Mouse (Mus musculus) intestine, postnatal 0 days (tissue): Measurements from ENCODE around the gene Gapdhs. TPM values are rescaled to one million over a fixed set of nuclear protein-coding genes. Genes with fewer than 3 reads are reported as not detected.

Experiments
- ATAC-seq: fragments of 200-750 bp; cut with Nextera tagmentation; 2 replicates; pipeline ENCODE4 v1.8.0; 2017; ENCODE audit warnings: mild to moderate bottlenecking, moderate TSS enrichment, moderate library complexity
- H3K27ac ChIP-seq: fragments of 300-500 bp; sonication (generic); 2 replicates; pipeline ENCODE4 v1.5.1; 2014; ENCODE audit warnings: mild to moderate bottlenecking, low read depth, low read length, moderate library complexity
- H3K27me3 ChIP-seq: fragments of 300-500 bp; sonication (generic); replicated peaks from 2 replicates; pipeline ENCODE4 v1.6.1; 2014; ENCODE audit warnings: low read length, mixed read lengths; ENCODE audit not compliant: control insufficient read depth, insufficient read depth
- H3K36me3 ChIP-seq: fragments of 300-500 bp; sonication (generic); 2 replicates; pipeline ENCODE4 v1.6.1; 2014; ENCODE audit warnings: mild to moderate bottlenecking, moderate library complexity; ENCODE audit not compliant: control insufficient read depth, insufficient read depth
- H3K4me1 ChIP-seq: fragments of 300-500 bp; sonication (generic); replicated peaks from 2 replicates; pipeline ENCODE4 v1.6.1; 2014; ENCODE audit warnings: antibody characterized with exemption, low read length, mixed read lengths; ENCODE audit not compliant: control insufficient read depth, insufficient read depth
- H3K4me2 ChIP-seq: fragments of 300-500 bp; sonication (generic); replicated peaks from 2 replicates; pipeline ENCODE4 v1.6.1; 2014; ENCODE audit warnings: low read depth, mild to moderate bottlenecking, moderate library complexity
- H3K4me3 ChIP-seq: fragments of 300-500 bp; sonication (generic); 2 replicates; pipeline ENCODE4 v1.5.1; 2014; ENCODE audit warnings: low read depth, low read length
- H3K9ac ChIP-seq: fragments of 300-500 bp; sonication (generic); 2 replicates; pipeline ENCODE4 v1.6.1; 2014; ENCODE audit warnings: mild to moderate bottlenecking, low read depth, low read length
- H3K9me3 ChIP-seq: fragments of 300-500 bp; sonication (generic); 2 replicates; pipeline ENCODE4 v1.6.1; 2016; ENCODE audit warnings: mixed run types; ENCODE audit not compliant: control insufficient read depth
- CTCF ChIP-seq: sonication (generic); IDR thresholded peaks from 2 replicates; pipeline ENCODE4 v1.5.1; 2016; ENCODE audit warnings: low read depth, mild to moderate bottlenecking, control low read depth, antibody characterized with exemption, moderate library complexity
- WGBS: fragments of 180-500 bp; shearing (Covaris S2); extraction: QIAGEN DNeasy Blood & Tissue Kit; methylation state at CpG from one replicate; pipeline ENCODE4 v1.1.7; 2014; 5-methylcytosine and 5-hydroxymethylcytosine counted together
- polyA plus RNA-seq: library from polyadenylated mRNA; unstranded; fragments of >200 nt; fragmentation: Nextera tagmentation; extraction: Ambion mirVana; gene quantifications from 2 replicates; pipeline ENCODE4 v1.2.1, GENCODE M21; 2015

Gapdhs gene
- polyA plus RNA-seq, 1 experiment from 2014 or later: not detected

DNA sequence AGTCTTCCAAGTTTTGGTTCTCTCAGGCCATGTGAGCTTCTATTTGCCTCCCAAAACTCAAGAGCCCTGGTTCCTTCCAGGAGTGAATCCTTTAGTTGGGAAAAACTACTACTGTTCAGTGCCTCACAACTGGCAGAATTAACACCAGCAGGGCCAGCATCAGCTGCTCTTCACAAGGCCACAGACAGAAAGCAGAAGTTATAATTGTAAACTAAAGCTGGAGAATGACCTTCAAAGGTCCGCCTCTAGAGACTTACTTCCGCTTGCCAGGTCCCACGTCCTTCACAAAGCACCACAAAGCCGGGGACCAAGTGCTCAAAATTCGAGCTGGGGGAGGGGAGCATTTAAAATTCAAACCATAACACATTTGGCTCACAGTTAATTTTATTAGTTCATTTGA lies 45.4 kb downstream of the Gapdhs start:
- no peak overlapping the region for H3K9ac ChIP-seq
- no peaks in the 10 kb centered on the region for H3K4me1 ChIP-seq
- H3K4me2 ChIP-seq: no peak overlapping the region
- TF ChIP-seq CTCF: no peak
- ATAC-seq: no peak
- no peak overlapping the region for H3K27ac ChIP-seq
- no peak overlapping the region for H3K4me3 ChIP-seq
- no peaks in the 10 kb centered on the region for H3K27me3 ChIP-seq
- no peaks in the 10 kb centered on the region for H3K9me3 ChIP-seq
- WGBS: 47% methylated on average over 5 of the region's 5 CpGs
- H3K36me3 ChIP-seq: no peaks in the 10 kb centered on the region

- ATAC-seq: no peak
Observed at GRCm38 (mm10) chr7:30688325-30688724, 55.2 kb downstream of the Gapdhs start.

DNA sequence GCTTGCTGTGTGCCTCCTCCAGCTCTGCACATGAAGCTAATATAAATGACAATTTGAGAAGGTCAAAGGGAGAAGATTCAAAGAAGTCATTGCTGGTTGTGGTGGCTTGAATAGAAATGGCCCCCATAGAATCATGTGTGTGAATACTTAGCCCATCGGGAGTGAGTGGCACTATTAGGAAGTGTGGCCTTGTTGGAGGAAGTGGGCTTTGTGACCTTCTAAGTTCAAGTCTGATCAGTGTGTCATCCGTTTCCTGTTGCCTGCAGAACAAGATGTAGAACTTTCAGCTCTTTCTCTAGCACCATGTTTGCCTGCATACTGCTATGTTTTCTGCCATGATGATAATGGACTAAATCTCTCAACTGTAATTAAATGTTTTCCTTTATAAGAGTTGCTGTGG lies 60.1 kb downstream of the Gapdhs start:
- H3K4me1 ChIP-seq: 0 out of 2 replicates have a peak, but pooled peaks cover 2% of the 10 kb centered on the region
- H3K36me3 ChIP-seq: no peaks in the 10 kb centered on the region
- H3K4me2 ChIP-seq: no peak overlapping the region
- no peak overlapping the region for H3K27ac ChIP-seq
- no peak for ATAC-seq
- no peak for TF ChIP-seq CTCF
- WGBS: 83% methylated on average over 2 of the region's 2 CpGs
- no peak overlapping the region for H3K4me3 ChIP-seq
- no peaks in the 10 kb centered on the region for H3K9me3 ChIP-seq
- H3K9ac ChIP-seq: no peak overlapping the region
- no peaks in the 10 kb centered on the region for H3K27me3 ChIP-seq

More at GRCm38 (mm10) chr7:30688325-30688724, 55.2 kb downstream of the Gapdhs start:
- Histone ChIP-seq H3K4me2 (no peak overlapping the region), H3K27me3 (no peaks in the 10 kb centered on the region), H3K27ac (no peak overlapping the region), H3K4me3 (no peak overlapping the region), H3K4me1 (0 out of 2 replicates have a peak, but pooled peaks cover 2% of the 10 kb centered on the region), H3K9me3 (no peaks in the 10 kb centered on the region), H3K36me3 (no peaks in the 10 kb centered on the region), H3K9ac (no peak overlapping the region)
- WGBS: 72% methylated on average over 6 of the region's 6 CpGs
- no peak for TF ChIP-seq CTCF

DNA sequence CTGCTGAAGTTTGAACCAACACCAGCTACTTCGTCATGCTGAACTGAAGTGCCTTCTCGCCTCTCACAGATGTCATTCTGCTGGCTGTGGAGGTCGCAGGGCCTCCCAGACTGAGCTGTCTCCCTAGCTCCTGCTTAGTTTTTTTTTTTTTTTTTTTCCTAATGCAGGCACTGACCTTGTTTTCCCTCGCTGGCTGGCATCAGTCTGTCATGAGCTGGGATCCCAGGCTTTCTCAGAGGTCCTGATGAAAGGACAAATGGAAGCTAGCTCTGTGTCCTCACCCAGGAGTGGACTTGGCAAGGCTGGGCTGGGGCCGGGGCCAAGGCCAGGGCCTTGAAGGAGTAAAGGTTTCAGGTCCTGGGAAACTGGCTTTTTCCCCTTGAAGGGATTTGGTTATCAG lies 61.6 kb downstream of the Gapdhs start:
- 64% methylated on average over 5 of the region's 5 CpGs for WGBS
- Histone ChIP-seq H3K27me3 (no peaks in the 10 kb centered on the region), H3K36me3 (no peaks in the 10 kb centered on the region), H3K9ac (no peak overlapping the region), H3K4me3 (no peak overlapping the region), H3K9me3 (no peaks in the 10 kb centered on the region), H3K27ac (no peak overlapping the region), H3K4me1 (no peaks in the 10 kb centered on the region), H3K4me2 (no peak overlapping the region)
- ATAC-seq: no peak
- TF ChIP-seq CTCF: no peak

Other genes with a start within 250 kb of the Gapdhs start
- 2.6 and 2.8 TPM in 2 replicates for gene Arhgap33, start 208.6 kb downstream of the Gapdhs start, polyA plus RNA-seq
- gene Hspb6, start 191.5 kb downstream of the Gapdhs start, polyA plus RNA-seq: 50.6 and 55.7 TPM in 2 replicates
- 1.9 and 2.0 TPM in 2 replicates for gene Proser3, start 191.4 kb downstream of the Gapdhs start, polyA plus RNA-seq
- 31.4 and 33.9 TPM in 2 replicates for gene Lin37, start 183.8 kb downstream of the Gapdhs start, polyA plus RNA-seq
- gene U2af1l4, start 180.4 kb downstream of the Gapdhs start, polyA plus RNA-seq: 65.9 and 68.6 TPM in 2 replicates
- gene Gm49396, start 180.3 kb downstream of the Gapdhs start, polyA plus RNA-seq: 0.83 and 1.2 TPM in 2 replicates
- 247 and 259 TPM in 2 replicates for gene Psenen, start 180.1 kb downstream of the Gapdhs start, polyA plus RNA-seq
- gene Igflr1, start 178.3 kb downstream of the Gapdhs start, polyA plus RNA-seq: 0.73 and 1.2 TPM in 2 replicates
- gene Kmt2b, start 155.0 kb downstream of the Gapdhs start, polyA plus RNA-seq: 5.6 and 5.8 TPM in 2 replicates
- 1.2 TPM in 2 replicates for gene Zbtb32, start 144.8 kb downstream of the Gapdhs start, polyA plus RNA-seq
- 1.0 and 1.6 TPM in 2 replicates for gene Upk1a, start 130.8 kb downstream of the Gapdhs start, polyA plus RNA-seq
- 1,664 and 1,738 TPM in 2 replicates for gene Cox6b1, start 117.5 kb downstream of the Gapdhs start, polyA plus RNA-seq
- not detected in 2 replicates for gene Etv2, start 107.8 kb downstream of the Gapdhs start, polyA plus RNA-seq
- gene Rbm42, start 93.4 kb downstream of the Gapdhs start, polyA plus RNA-seq: 87.8 and 88.9 TPM in 2 replicates
- gene Haus5, start 78.7 kb downstream of the Gapdhs start, polyA plus RNA-seq: 38.3 and 38.7 TPM in 2 replicates
- gene Pmis2, start 72.1 kb downstream of the Gapdhs start, polyA plus RNA-seq: not detected in 2 replicates
- gene 2200002J24Rik, start 44.8 kb downstream of the Gapdhs start, polyA plus RNA-seq: 4.6 and 6.0 TPM in 2 replicates
- gene Atp4a, start 31.5 kb downstream of the Gapdhs start, polyA plus RNA-seq: 0.35 and 0.80 TPM in 2 replicates
- 158 and 161 TPM in 2 replicates for gene Tmem147, start 14.1 kb downstream of the Gapdhs start, polyA plus RNA-seq
- 2.7 and 2.9 TPM in 2 replicates for gene Sbsn, start 7.8 kb upstream of the Gapdhs start, polyA plus RNA-seq
- gene Dmkn, start 20.1 kb upstream of the Gapdhs start, polyA plus RNA-seq: 27.8 and 28.2 TPM in 2 replicates
- gene Krtdap, start 44.2 kb upstream of the Gapdhs start, polyA plus RNA-seq: 4.1 and 4.8 TPM in 2 replicates
- 12.5 and 12.6 TPM in 2 replicates for gene Ffar2, start 80.1 kb upstream of the Gapdhs start, polyA plus RNA-seq
- gene Ffar3, start 112.5 kb upstream of the Gapdhs start, polyA plus RNA-seq: 0.21 and 0.47 TPM in 2 replicates
- gene Ffar1, start 117.9 kb upstream of the Gapdhs start, polyA plus RNA-seq: 0.13 and 0.21 TPM in 2 replicates
- 0.27 and 0.51 TPM in 2 replicates for gene Cd22, start 136.7 kb upstream of the Gapdhs start, polyA plus RNA-seq
- gene Mag, start 171.2 kb upstream of the Gapdhs start, polyA plus RNA-seq: 0.18 and 0.31 TPM in 2 replicates
- gene Hamp2, start 181.0 kb upstream of the Gapdhs start, polyA plus RNA-seq: not detected in 2 replicates
- 0.43 TPM in 1 of 2 replicates, not detected in the other for gene Hamp, start 200.4 kb upstream of the Gapdhs start, polyA plus RNA-seq
- gene Usf2, start 213.1 kb upstream of the Gapdhs start, polyA plus RNA-seq: 13.3 and 15.0 TPM in 2 replicates
- gene Lsr, start 229.8 kb upstream of the Gapdhs start, polyA plus RNA-seq: 110 and 118 TPM in 2 replicates
- gene Fam187b, start 230.1 kb upstream of the Gapdhs start, polyA plus RNA-seq: 10.4 and 12.0 TPM in 2 replicates